Mouse (Mus musculus) kidney, adult 2 months (tissue): Measurements from ENCODE around the gene Gna12. TPM values are rescaled to one million over a fixed set of nuclear protein-coding genes. Genes with fewer than 3 reads are reported as not detected.
A peak's percentile ranks its signal among the peaks of the same experiment; 100 is the strongest.

Experiments
- DNase-seq: peaks from one replicate; pipeline ENCODE4 v3.0.0; 2021
- H3K27ac ChIP-seq: fragments of 200-500 bp; 2 replicates; pipeline ENCODE4 v1.5.1; 2012; ENCODE audit warnings: low read depth, low read length, control low read depth, inconsistent platforms; ENCODE audit not compliant: insufficient read depth
- H3K27me3 ChIP-seq: fragments of 200-500 bp; replicated peaks from 2 replicates; pipeline ENCODE4 v1.6.1; 2012; ENCODE audit warnings: mild to moderate bottlenecking, moderate library complexity, low read length, inconsistent platforms; ENCODE audit not compliant: control insufficient read depth, insufficient read depth
- H3K36me3 ChIP-seq: fragments of 200-500 bp; 2 replicates; pipeline ENCODE4 v1.6.1; 2012; ENCODE audit warnings: mild to moderate bottlenecking, moderate library complexity, low read length, inconsistent platforms; ENCODE audit not compliant: control insufficient read depth, insufficient read depth
- H3K4me1 ChIP-seq: fragments of 200-500 bp; 2 replicates; pipeline ENCODE4 v1.6.1; 2011; ENCODE audit warnings: low read length; ENCODE audit not compliant: control insufficient read depth, insufficient read depth
- H3K4me3 ChIP-seq: fragments of 200-500 bp; 2 replicates; pipeline ENCODE4 v1.5.1; 2011; ENCODE audit warnings: mild to moderate bottlenecking, low read depth, low read length, control low read depth; ENCODE audit not compliant: insufficient read depth
- CTCF ChIP-seq: fragments of 200-500 bp; conservative IDR thresholded peaks from 2 replicates; pipeline ENCODE4 v1.5.1; 2011; ENCODE audit warnings: low read depth, mild to moderate bottlenecking, control low read depth, low read length, moderate library complexity, mixed read lengths; ENCODE audit not compliant: insufficient read depth, insufficient read length
- POLR2A ChIP-seq: fragments of 200-500 bp; IDR thresholded peaks from one replicate; pipeline ENCODE4 v1.6.1; 2011; ENCODE audit warnings: low read depth, low read length, control low read depth
- WGBS: fragments of 180-500 bp; shearing (Covaris S2); methylation state at CpG from one replicate; pipeline ENCODE4 v1.1.7; 2018; 5-methylcytosine and 5-hydroxymethylcytosine counted together
- polyA plus RNA-seq: library from polyadenylated mRNA; depleted of rRNA; stranded (reverse); fragments of >200 nt; gene quantifications from 2 replicates; pipeline ENCODE4 v1.2.3, GENCODE M21; 2012

Gene Gna12
- polyA plus RNA-seq, 1 experiment, result 122 TPM

DNA sequence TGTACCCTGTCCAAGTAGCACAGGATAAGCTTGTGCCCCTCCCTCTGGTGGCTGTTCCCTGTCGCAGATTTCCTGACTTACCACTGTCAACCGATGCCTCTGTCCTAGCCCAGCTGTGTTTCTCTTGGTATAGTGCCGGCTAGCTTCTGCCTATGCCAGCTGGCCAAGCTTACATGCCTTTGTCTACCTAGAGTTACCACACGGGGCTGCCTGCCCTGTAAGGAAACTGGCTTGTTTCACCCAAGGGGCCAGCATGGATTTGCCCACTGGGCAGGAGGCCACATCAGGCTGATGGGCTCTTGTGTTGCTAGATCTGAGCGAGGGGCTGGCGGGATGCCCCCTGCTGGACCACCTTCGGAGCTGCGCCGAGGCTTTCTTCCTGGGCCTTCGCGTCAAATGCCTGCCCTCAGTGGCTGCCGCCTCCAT is 86.5 kb downstream of the Gna12 start:
- H3K27me3 ChIP-seq, result no peaks in the 10 kb centered on the region
- 46% methylated on average over 12 of the region's 12 CpGs for WGBS
- no peaks in the 10 kb centered on the region for H3K36me3 ChIP-seq
- TF ChIP-seq CTCF (no peak), POLR2A (no peak)
- H3K27ac ChIP-seq, result no peak overlapping the region
- no peaks in the 10 kb centered on the region for H3K4me1 ChIP-seq
- no peak overlapping the region for H3K4me3 ChIP-seq
- no peak for DNase-seq

DNA sequence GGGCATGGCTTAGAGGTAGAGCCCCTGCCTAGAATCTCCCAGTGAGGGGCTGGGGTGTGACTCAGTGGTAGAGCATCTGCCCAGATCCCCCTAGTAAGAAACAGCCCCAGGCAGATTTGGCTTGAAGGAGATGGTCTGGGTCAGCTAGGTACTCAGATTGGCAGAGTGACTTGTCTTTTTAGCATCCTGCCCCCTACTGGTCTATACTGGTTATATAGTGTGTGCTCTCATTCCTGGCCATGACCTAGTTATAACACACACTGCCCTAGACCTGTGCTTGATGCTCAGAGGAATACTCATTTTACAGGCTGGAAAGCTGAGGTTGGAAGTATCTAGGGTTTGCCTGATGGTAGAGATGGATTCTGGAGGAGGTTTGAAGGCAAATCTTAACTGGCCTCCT is 88.4 kb downstream of the Gna12 start:
- Histone ChIP-seq H3K36me3 (no peaks in the 10 kb centered on the region), H3K4me3 (no peak overlapping the region), H3K27me3 (no peaks in the 10 kb centered on the region), H3K4me1 (no peaks in the 10 kb centered on the region), H3K27ac (no peak overlapping the region)
- TF ChIP-seq CTCF (0 out of 2 replicates have a peak, but pooled peaks have one; percentile 10), POLR2A (no peak)
- no peak for DNase-seq

DNA sequence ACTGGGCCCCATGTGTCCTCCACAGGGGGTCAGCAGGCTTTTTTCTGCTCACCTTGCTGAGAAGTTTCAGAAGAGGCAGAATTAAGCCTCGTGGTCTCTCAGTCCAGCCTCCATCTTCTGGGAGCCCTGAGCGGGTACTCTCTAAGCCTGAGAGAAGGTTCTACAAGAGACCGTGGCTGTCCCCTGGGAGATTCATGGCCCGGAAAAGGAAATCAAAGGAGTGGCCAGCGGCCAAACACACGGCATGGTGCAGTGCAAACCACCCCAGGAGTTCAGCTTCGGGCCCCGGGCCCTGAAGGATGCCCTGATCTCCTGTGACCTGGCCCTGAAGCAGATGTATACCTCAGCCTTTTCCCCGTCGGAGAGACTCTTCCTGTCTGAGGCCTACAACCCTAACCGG is 89.2 kb downstream of the Gna12 start:
- WGBS, result 56% methylated on average over 11 of the region's 11 CpGs
- H3K27me3 ChIP-seq, result no peaks in the 10 kb centered on the region
- TF ChIP-seq POLR2A (no peak), CTCF (no peak)
- peak; percentile 60 for DNase-seq
- H3K27ac ChIP-seq, result no peak overlapping the region
- no peak overlapping the region for H3K4me3 ChIP-seq
- no peaks in the 10 kb centered on the region for H3K36me3 ChIP-seq
- no peaks in the 10 kb centered on the region for H3K4me1 ChIP-seq

DNA sequence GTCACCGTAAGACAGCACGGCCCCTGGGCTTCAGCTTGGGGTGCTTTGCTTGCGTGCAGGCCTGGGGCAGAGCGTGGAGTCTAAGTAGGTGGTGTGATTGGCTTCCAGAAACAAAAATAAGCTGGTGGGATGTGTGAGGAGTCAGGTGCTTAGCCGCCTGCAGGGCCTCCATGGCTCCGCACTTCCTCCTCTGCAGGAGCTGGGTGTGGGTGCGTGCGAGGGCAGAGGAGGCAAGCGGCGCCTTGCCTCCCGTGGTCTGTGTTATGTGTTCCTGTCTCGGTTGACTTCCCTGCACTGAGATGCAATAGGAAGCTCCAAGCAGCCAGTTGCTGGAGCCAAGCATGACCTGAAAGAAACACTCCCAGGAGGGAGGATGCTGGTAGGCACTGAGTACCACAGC is 90.4 kb downstream of the Gna12 start:
- 63% methylated on average over 12 of the region's 12 CpGs for WGBS
- no peak overlapping the region for H3K27ac ChIP-seq
- H3K27me3 ChIP-seq, result no peaks in the 10 kb centered on the region
- no peak overlapping the region for H3K4me3 ChIP-seq
- no peaks in the 10 kb centered on the region for H3K36me3 ChIP-seq
- TF ChIP-seq CTCF (no peak), POLR2A (no peak)
- H3K4me1 ChIP-seq, result no peaks in the 10 kb centered on the region
- peak; percentile 33 for DNase-seq

DNA sequence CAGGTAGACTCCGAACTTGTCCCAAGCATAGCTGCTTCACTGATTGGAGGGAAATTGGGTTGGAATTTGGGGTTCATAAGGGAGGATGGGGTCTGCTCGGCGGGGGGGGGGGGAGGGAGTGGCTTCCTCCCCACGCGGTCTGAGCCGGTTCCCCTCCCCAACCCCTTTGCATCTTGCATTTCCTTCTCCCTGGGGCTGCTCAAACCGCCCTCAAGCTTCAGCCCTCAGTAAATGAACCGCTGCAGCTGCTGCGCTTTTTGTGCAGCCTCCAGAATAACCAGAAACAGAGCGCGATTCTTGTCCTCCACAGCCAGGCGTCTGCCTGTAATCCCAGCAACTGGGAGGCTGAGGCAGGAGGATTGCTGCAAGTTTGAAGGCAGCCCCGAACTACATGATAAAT is 94.1 kb downstream of the Gna12 start:
- Histone ChIP-seq H3K36me3 (no peaks in the 10 kb centered on the region), H3K27me3 (no peaks in the 10 kb centered on the region), H3K4me1 (no peaks in the 10 kb centered on the region), H3K27ac (no peak overlapping the region), H3K4me3 (no peak overlapping the region)
- TF ChIP-seq CTCF (no peak), POLR2A (no peak)
- DNase-seq, result no peak
- 25% methylated on average over 13 of the region's 13 CpGs for WGBS

DNA sequence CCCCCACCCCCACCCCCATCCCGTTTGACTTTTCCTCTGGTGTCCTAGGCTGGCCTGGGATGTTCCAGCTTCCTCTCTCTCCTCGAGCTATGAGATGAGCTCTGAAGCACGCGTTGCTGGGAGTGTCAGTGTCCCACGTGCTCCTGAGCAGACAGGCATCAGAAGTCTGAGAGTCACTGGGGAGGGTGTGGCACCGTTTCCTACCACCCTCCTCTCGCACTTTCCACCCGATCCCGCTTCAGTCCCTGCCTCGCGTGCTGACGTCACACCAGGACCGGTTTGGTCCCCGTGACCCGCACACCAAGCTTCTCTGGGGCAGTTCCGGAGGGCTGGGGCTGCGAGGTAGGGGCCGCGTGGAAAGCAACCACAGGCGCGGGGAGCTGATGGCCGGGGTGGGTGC is 94.9 kb downstream of the Gna12 start:
- Histone ChIP-seq H3K27ac (no peak overlapping the region), H3K36me3 (no peaks in the 10 kb centered on the region), H3K4me3 (peak overlapping the region; percentile 21; the same call in 1 of the 2 replicates), H3K27me3 (no peaks in the 10 kb centered on the region), H3K4me1 (no peaks in the 10 kb centered on the region)
- peak; percentile 24 for DNase-seq
- TF ChIP-seq CTCF (no peak), POLR2A (no peak)
- WGBS, result 1% methylated on average over 22 of the region's 22 CpGs

DNA sequence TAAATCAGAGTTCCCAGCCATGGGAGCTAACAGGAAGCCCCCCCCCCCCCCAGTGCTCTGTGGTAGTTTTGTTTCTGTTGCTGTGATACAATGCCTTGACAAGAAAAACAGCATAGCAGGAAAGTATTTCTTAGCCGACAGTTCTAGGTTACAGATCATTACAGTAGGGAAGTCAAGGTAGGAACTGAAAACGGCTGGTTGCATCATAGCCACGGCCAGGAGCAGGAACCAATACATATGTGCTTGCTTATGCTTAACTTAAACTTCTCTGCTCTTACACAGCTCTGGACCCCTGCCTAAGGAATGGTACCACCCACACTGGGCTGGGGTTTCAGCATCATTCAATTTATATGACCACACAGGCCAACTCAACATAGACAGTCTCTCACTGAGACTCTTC is 96.9 kb downstream of the Gna12 start:
- WGBS, result 53% methylated on average over 3 of the region's 3 CpGs
- Histone ChIP-seq H3K4me3 (no peak overlapping the region), H3K36me3 (no peaks in the 10 kb centered on the region), H3K4me1 (no peaks in the 10 kb centered on the region), H3K27me3 (no peaks in the 10 kb centered on the region), H3K27ac (no peak overlapping the region)
- TF ChIP-seq POLR2A, result no peak
- TF ChIP-seq CTCF, result no peak
- DNase-seq, result no peak

DNA sequence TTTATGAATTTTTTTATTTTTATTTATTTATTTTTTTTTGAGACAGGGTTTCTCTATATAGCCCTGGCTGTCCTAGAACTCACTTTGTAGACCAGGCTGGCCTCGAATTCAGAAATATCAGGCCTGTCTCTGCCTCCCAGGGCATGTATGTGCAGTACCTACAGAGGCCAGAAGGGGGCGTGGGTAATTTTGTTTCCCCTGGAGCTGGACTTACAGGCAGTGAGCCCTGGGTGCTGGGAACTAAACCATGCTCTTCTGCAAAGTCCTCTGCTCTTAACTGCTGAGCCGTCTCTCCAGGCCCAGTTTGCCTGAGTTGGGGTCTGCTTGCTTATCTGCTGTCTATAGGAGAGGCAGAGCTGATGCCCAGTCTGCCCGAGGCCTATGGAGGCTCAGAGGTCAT is 98.0 kb downstream of the Gna12 start:
- no peak overlapping the region for H3K27ac ChIP-seq
- H3K4me1 ChIP-seq, result no peaks in the 10 kb centered on the region
- WGBS, result 74% methylated on average over 4 of the region's 4 CpGs
- H3K4me3 ChIP-seq, result no peak overlapping the region
- no peak for DNase-seq
- no peaks in the 10 kb centered on the region for H3K27me3 ChIP-seq
- TF ChIP-seq POLR2A (no peak), CTCF (peak; percentile 30)
- H3K36me3 ChIP-seq, result no peaks in the 10 kb centered on the region
